Mouse (Mus musculus): ENCODE data around the gene Plac1.

The Plac1 gene

DNA sequence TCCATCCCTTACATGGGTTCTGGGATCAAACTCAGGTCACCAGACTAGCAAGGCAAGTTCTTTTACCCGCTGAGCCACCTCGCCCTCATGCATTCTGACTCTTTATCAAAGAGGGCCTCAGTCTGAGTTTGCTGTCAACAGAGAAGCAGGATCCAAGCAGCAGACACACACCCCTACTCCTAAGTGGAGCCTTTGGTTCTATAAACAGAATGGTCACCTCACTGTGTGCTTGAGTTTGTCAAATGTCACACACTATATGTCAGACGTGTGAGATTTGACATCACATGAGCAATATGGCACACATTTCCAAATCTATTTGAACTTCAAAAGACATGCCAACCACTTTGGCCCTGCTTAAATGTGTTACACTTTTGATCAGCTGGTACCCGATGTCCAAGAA, 42.2 kb downstream of the Plac1 start:
- DNase-seq (ENCODE audit: low spot score): no peak

DNA sequence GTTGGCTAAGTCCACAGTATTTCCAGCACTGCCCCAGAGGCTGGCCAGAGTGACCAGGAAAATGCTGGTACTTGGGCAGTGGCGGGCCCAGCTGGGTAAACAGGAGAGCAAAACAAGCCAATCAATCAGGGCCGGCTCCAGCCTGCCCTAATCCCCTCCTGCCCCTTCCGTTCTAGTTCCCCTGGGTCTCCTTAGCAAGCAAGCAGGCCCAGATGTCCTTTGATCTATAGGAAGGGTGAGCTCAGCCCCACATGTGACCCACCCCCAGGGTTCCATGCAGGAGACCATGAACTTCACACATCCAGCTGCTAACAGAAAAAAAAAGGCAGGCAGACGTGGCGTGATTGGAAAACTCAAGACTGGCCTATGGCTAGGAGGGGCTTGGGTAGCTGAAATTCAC, 43.5 kb downstream of the Plac1 start:
- no peak for DNase-seq (ENCODE audit: low spot score)

DNA sequence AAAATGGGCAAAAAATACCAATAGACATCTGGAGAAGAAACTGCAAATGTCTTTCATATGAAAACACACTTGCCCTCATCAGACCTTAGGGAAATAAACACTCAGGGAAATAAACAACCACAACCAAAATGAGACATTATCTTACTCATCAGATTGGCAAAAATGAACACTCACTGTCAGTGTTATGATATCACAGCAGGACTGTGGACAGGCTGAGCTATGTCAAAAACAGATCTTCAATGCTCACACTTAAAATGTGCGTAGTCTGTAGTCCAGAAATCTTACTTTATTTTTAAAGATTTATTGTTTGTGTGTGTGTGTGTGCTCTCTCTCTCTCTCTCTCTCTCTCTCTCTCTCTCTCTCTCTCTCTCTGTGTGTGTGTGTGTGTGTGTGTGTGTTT, 51.2 kb downstream of the Plac1 start:
- no peak for DNase-seq (ENCODE audit: low spot score)

DNA sequence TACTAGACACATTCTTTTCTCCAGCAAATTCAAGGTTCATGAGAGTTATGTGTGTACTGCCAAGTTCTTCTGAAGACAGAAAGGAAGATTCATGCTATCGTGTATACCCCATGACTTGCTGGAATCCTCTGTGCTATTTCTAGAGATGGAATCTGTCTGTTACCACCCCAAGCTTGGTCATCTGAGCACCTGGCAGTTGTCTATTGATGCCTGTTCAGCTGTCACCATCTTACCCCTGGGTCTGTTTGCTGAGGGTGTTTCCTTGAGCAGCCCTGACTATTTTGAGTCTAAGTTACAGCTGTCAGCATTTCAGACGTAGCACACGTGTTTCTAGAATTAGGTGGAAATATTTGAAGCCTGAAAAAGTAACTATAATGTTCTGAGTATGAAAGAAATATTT, 60.1 kb downstream of the Plac1 start:
- no peak for DNase-seq (ENCODE audit: low spot score)

DNA sequence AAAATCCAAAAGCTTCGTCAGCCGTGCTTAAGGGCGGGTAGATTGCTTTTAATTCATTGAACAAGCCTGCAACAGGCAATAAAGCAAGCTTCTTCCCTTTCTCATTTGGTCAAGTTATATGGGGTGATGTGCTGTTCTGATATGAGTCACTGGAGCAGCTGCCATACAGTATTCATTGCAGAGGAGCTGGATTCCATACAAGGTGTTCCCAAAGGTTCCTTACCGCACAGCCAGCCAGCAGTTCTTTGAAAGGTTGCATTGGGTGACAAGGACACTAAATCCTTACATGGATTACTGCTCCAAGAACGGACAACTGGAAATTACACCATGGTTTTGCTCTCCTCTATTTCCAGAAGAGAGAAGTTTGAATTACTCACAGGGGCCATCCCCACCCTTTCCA, 63.6 kb downstream of the Plac1 start:
- no peak for DNase-seq (ENCODE audit: low spot score)

DNA sequence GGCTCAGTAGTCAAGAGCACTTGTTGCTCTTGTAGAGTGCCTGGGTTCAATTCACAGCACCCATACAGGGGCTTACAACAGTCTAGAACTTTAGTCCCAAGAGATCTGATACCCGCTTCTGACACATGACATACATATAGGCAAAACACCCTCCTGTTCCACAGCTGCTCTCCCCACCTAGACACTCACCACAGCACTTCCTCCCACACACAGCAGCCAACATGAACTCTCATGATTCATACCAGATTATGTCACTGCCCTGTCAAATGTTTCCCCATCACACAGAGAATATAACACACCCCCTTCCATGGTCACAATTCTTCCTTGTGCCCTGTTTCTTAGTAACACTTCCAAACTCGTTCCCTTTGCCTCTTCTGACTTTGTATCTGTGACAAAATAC, 71.3 kb downstream of the Plac1 start:
- no peak for DNase-seq (ENCODE audit: low spot score)

DNA sequence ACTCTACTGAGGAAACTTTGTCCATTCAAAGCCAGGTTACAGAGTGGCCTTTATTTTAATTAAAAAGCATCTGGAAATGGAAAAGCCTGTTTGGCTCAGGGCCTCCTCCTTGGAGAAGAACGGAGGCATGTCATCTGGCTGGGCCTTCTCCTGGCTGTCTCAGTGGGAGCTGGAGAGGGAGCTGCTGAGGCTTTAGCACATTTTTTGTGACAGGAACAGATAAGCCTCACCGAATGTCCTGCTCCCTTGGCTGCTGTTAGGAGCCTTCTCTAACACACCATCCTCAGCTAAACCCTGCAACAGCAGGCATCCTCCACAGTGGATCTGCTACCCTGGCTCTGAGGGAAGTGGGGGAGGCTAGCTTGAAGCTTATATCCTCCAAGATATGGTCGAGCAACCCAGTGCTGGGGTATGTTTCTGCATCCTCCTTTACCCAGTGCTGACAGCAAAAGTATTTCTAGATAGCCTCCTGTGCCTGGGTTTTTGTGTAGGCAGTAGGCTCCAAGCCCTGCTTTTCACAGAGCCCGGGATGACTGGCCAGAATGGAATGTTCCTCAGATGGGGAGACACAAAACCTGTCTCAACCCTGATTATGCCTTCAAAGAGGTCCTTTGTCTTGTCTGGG, 72.9 kb downstream of the Plac1 start:
- no peak for DNase-seq (ENCODE audit: low spot score)

DNA sequence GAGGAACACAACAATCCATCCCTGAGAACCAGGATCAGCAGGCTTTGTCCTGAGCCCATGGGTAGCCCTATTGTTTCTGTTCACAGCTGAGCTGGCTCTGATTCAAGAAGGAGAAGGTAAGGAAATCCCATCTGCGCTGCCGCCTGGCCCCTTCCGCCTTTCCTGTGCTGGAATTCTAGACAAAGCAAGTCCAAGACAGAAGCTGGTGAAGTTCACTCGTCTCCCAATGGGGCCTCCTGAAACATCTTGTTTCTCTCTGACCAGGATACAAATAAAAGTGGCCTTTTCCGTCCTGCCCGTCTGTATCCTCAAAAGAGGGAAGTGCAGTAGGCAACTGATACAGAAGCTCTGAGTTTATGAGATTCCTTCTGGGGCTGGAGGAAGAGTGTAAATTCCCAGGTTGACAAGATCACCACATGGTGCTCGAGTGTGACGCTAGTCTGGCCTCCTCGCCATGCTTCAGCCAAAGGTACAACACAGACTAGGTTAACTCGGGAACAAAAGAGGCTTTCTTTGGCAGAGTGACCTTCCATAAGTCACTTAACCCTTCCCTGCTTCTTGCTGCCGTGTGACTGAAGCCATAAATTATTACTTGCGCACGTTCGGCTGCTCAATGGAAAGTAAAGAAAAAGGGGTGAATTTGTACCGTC, 73.5 kb downstream of the Plac1 start:
- DNase-seq (ENCODE audit: low spot score): no peak

DNA sequence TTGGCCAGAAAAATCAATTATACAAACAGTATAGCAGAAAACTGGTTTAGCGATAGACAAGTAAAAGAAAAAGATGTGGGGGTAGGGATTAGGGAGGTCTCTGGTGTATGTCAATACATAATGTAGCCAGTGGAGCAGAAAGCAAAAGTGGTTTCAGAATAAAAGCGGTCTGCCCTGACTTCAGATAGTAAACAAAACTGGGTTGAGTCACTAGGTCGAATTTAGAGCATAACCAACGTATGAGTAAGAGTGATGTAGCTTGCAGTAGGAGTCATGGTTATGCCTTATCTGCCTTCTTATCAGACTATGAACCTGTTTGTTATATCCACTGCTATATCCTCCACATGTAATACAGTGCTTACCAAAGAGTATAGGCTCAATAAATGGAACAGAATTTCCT, 77.3 kb downstream of the Plac1 start:
- DNase-seq (ENCODE audit: low spot score): peak; percentile 32

DNA sequence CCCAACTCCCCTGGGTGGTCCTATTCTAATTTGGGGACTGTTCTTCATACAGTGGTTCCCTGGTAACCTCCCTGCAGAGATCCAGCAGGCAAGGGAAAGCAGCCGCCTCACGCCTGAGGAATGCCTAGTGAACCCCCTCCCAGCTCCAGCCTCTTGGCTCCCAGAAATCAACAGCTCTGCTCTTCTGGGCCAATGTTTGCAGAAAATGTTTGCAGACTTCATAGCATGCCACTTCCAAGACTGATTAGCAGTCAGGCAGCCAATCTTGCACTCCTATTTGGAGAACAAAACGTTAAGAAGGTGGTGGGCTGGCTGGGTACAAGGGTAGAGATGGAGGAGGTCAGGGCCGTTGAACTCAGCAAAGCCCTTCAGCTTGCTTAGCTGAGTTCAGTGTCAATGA, 78.3 kb downstream of the Plac1 start:
- no peak for DNase-seq (ENCODE audit: low spot score)

DNA sequence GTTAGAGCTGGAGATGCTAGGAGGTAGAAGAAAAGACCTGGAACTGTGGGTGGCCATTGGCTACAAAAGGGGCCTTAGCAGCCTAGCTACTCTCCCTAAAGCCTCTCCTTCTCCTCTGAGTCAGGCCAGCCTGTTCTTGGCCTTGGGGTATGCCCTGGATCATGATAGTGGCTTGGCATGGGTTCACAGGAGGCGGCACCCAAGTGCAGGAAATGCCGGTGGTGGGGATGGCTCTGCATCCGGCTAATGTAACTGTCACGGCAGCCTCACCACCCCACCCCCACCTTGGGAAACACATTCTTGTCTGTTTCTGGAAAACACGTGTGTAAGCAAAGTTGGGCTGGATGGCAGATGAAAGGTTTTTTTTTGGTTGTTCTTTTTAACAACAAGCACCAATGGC, 78.8 kb downstream of the Plac1 start:
- DNase-seq (ENCODE audit: low spot score): peak; percentile 54

DNA sequence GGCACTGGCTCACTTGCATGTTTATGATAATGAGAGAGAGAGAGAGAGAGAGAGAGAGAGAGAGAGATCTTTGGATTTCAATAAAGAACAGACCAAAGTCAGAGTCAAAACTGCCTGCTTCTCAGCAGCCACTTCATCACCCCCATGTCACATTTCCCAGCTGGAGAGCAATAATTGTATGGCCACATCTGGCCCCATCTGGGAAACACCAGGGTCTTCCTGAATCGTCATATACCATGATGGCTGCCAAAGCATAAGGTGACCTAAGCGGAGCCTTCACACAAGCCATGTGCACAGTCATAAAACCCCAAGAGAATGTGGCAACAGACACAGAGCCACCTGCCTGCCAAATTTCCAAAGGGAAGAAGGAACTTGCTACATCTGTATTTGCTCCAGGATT, 91.9 kb downstream of the Plac1 start:
- DNase-seq (ENCODE audit: low spot score): no peak

DNA sequence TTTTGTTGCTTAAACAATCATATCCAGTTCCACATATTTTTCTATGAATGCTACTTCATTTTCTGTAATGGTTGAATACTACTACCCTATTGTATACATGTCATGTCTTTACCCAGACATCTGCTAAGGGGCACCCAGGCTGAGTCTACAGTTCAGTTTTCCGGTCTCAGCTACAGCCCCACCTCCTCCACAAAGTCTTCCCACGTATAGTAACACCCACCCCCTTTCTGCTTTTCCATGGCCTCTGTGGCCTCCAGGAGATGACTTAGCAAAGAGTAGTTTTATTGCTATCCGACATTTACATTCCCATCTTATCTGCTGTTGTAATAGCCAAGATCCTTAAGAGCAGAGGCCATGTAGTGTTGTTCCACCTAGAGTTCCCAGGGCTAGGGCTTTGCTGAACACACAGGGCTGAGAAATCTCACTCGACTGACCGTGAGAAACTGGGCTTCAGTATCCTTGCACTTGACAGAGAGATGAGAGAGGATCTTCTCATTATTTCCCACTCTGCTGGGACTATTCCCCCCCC, 93.5 kb downstream of the Plac1 start:
- DNase-seq (ENCODE audit: low spot score): no peak

DNA sequence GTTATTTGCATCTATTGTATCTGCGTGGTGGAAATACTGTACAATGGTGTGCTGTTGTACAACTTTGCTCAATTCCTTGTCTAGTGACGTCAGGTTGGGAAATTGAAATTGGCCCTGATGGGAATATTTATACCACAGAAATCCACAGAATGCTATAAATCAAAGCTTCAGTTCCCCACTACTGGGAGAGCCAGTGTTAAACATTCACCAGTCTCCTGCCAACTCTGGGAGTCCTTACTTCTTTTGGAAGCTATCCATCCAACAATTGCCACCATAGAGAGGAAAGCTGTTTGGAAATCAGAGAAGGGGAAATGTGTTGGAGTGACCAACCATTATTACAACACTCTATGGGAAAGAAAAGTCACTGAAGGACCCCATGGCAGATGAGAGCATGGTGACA, 100.3 kb downstream of the Plac1 start:
- DNase-seq (ENCODE audit: low spot score): no peak

DNA sequence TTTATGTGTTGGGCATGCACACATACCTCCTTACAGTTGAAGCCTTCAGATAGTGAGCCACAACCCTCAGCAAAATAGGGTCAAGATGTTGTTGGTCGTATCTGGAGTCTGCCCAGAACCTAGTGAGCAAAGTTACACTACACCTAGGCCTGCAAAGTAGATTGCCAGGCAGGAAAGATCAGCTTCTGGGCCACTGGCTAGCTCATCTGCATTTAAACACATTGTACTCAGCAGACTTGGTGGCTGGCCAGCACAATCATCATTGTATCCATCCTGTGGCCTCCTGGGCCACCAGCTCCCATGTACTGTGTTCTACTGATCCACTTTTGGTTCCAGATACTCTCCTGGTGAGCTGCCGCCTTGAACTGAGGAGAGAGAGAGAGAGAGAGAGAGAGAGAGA, 102.8 kb downstream of the Plac1 start:
- DNase-seq (ENCODE audit: low spot score): no peak

DNA sequence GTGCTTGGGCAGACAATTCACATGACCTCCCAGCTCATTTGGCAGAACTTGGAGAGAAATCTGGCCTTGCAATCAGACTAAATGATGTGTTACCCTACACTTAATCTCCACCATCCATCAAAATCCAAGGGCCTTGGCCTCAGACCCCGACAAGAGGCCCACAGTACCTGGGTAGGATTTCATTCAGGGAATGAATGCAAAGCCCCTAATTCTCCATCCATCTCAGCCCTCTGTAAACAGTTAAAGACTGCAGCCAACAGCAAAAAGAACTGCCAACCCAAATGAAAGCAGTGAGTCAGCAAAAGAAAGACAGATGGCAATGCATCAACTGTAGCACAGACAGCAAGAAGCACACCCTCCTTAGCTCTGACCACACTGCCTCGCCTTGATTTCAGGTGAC, 110.4 kb downstream of the Plac1 start:
- DNase-seq (ENCODE audit: low spot score): no peak

DNA sequence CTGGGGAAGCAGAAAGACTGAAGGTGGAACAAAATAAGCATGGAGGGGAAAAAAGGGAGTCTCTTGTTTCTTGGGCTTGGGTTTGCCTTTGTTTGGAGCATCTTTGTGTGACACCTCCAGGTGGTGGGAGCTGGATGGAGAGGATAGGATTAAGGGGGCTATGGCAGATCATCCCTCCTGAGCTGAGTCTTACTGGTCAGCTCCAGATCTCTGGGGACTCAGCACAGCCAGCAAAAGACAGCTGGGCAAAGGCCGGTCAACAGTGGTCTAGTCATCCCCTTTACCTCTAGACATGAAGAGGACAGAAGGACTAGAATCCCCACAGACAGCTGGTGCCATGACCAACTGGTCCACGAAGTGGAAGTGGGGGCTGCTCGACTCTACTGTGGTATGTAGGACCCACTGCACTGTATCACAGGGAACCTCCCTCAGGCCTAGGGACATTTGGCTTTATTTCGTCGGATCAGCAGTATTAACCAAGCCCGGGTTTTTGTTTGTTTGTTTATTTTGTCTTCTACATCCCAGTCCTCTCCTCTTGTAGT, 113.3 kb downstream of the Plac1 start:
- DNase-seq (ENCODE audit: low spot score): no peak

DNA sequence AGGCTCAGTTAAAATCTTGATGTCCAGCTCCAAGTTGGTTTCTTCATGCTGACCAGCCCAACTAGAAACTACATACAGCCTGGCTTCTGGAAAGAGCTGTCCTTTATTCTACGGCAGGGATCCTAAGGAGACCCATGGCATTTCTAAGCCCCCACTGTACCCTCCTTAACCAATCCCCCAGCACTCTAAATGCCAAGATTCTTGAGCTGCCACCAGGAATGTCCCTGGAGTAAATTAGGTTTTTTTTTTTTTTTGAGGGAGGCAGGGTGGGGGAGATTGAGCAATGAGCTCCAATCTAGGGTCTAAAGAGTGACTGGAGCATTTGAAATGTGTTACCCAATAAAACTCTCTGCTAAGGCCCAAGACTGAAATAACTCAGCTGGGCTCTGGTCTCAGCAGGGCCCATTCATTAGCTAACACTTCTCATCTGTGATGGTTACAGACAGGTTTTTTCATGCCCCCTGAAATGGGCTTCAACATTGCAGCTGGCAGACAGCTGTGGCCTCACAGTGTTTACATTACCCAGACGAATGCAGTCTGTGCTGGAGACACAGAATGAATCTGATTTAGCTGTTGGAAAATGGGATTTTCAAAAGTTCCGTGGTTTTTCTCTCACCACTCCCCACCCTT, 114.0 kb downstream of the Plac1 start:
- no peak for DNase-seq (ENCODE audit: low spot score)

DNA sequence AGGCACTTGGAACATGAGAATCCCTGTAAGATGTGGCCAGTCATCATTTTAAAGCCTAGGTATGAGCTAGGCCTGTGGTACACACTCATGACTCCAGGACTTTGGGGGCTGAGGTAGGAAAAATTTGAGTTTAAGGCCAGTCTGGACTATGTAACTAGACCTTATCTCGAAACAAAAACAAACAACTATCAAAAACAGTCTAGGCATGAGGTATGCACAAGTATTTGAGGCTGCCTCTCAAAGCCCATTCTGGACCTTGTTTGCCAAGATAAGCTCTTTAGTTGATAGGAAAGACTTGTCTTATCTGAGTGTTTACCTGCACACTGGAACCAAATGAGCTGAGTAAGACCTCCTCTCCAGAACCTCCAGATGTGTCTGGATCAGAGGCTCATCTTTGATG, 116.3 kb downstream of the Plac1 start:
- no peak for DNase-seq (ENCODE audit: low spot score)

DNA sequence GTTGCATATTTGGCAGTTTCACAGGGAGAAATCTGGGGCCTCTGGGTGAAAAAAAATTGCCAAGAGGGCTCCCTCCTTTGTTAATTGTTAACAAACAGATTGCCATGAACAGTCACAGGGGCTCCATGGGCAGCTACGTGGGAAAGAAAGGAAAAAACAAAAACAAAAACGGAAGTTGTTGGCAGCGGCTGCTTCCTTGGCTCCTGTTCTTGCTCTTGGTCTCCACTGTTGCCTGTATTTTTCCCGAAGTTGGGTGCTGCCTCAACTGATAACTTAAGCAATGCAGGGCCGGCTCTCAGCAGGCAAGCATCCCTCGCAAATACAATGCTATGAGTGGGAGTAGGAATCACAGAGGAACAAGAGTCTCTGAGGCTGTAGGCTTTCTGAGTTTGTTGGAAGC, 121.3 kb downstream of the Plac1 start:
- no peak for DNase-seq (ENCODE audit: low spot score)

DNA sequence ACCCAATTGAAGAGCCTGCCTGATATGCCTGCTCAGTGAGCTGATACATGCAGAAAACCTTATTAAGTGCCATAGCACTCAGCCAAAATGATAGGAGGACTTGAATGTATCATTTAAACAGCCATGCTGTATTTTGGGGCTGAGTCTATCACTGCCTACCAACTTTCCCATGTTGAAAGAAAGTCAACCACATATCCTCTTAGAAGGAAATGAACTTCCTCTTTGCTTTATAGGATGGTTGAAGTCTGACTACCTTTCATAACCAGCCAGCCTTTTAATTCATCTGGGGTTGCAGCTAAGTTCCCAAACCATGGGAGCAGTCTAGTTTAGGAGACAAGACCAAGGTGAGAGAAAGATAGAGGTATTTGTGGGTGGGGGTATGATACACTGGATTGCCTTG, 121.9 kb downstream of the Plac1 start:
- DNase-seq (ENCODE audit: low spot score): no peak

DNA sequence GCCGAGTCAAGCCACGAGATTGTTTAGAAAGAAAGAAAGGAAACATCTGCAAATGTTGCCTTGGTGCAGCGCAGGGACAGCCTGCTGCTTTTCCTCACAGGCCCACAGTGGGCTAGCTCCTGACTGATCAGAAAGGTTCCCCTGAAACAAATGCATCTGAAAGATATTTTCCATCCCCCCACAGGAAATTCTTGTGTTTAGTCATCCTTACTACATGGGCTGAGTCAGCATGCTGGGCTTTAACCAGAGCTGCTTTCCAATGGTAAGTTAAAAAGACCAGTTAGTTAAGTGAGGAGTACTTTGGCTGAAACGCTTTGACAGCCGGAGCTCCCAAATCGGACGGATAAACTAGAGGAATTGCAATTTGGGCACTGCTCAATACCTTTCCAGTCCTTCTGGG, 124.9 kb downstream of the Plac1 start:
- no peak for DNase-seq (ENCODE audit: low spot score)

DNA sequence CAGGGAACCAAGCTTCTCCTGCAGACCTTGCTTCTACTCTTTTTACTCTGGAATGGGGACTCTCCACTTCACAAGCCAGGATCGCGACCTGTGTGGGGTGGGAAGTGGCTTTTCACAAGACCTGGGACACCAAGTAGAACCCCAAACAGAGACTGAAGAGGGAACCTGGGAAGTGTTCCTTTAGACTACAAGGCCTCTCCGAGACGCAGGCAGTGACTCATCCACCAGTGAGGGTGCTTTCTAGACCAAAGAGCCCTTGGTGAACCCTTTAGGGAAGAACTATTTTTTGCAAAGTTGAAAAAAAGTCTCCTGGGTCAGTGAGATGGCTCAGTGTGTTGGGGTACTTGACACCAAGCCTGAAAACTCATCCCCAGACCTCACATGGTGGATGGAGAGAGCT, 129.8 kb downstream of the Plac1 start:
- DNase-seq (ENCODE audit: low spot score): no peak
